Mouse (Mus musculus): ENCODE measurements at regions not wholly inside any gene's neighbourhood (a gene's known extent, or its start where the extent isn't known, plus 50 kb on each side); places are given as distances from the start of the nearest gene placed in this dataset.

GRCm38 (mm10) chr7:134566322-134566721, 104.1 kb upstream of the Dock1 start:
- Histone ChIP-seq H3K27me3 (replicated peaks; ENCODE audit: control insufficient read depth, insufficient read depth, low read length) (no peaks in the 10 kb centered on the region), H3K9ac (ENCODE audit: low read depth, low read length) (no peak overlapping the region), H3K27ac (ENCODE audit: low read length) (no peak overlapping the region), H3K4me3 (ENCODE audit: low read length) (no peak overlapping the region), H3K4me2 (ENCODE audit: low read depth, low read length) (no peak overlapping the region), H3K36me3 (ENCODE audit: control insufficient read depth, insufficient read depth, low read length) (no peaks in the 10 kb centered on the region), H3K4me1 (ENCODE audit: control insufficient read depth, insufficient read depth, low read length) (no peaks in the 10 kb centered on the region), H3K9me3 (ENCODE audit: control insufficient read depth, low read length) (no peaks in the 10 kb centered on the region)
- peak; percentile 55 for ATAC-seq
- WGBS: 70% methylated on average over 5 of the region's 5 CpGs

- H3K36me3 ChIP-seq (ENCODE audit: control insufficient read depth, insufficient read depth, low read length): no peaks in the 10 kb centered on the region
- H3K9me3 ChIP-seq (ENCODE audit: control insufficient read depth, low read length): no peaks in the 10 kb centered on the region
- H3K9ac ChIP-seq (ENCODE audit: low read depth, low read length): no peak overlapping the region
- no peak overlapping the region for H3K4me2 ChIP-seq (ENCODE audit: low read depth, low read length)
- no peak for ATAC-seq
- H3K27me3 ChIP-seq (replicated peaks; ENCODE audit: control insufficient read depth, insufficient read depth, low read length): no peaks in the 10 kb centered on the region
- no peak overlapping the region for H3K27ac ChIP-seq (ENCODE audit: low read length)
- H3K4me3 ChIP-seq (ENCODE audit: low read length): no peak overlapping the region
- no peaks in the 10 kb centered on the region for H3K4me1 ChIP-seq (ENCODE audit: control insufficient read depth, insufficient read depth, low read length)
- WGBS: 69% methylated on average over 3 of the region's 3 CpGs
Observed at GRCm38 (mm10) chr7:134569247-134569646, 101.2 kb upstream of the Dock1 start.

GRCm38 (mm10) chr7:134570176-134570810, 100.2 kb upstream of the Dock1 start:
- no peak for ATAC-seq
- Histone ChIP-seq H3K36me3 (ENCODE audit: control insufficient read depth, insufficient read depth, low read length) (no peaks in the 10 kb centered on the region), H3K4me2 (ENCODE audit: low read depth, low read length) (no peak overlapping the region), H3K27me3 (replicated peaks; ENCODE audit: control insufficient read depth, insufficient read depth, low read length) (no peaks in the 10 kb centered on the region), H3K4me1 (ENCODE audit: control insufficient read depth, insufficient read depth, low read length) (no peaks in the 10 kb centered on the region), H3K4me3 (ENCODE audit: low read length) (no peak overlapping the region), H3K9ac (ENCODE audit: low read depth, low read length) (no peak overlapping the region), H3K27ac (ENCODE audit: low read length) (no peak overlapping the region), H3K9me3 (ENCODE audit: control insufficient read depth, low read length) (no peaks in the 10 kb centered on the region)
- WGBS: 82% methylated on average over 5 of the region's 5 CpGs

DNA sequence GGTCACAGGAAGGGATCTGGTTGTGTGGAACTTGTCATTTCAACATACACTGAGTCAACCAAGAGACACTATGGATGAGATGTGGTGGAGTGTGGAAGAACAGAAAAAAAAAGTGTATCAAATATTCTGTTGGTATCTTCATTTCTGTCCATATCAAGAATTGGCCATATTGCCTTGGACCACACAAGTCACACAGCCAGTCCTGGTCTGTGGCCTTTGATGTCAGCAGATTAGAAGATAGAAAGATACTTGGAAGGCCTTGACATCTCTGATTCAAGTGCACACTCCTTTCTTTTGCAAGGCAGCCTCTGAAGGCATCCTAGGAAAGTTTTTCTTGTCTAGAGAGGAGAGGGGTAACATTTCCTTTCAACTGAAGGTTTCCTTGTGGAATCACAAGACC, 88.7 kb upstream of the Dock1 start:
- Histone ChIP-seq H3K4me2 (ENCODE audit: low read depth, low read length) (no peak overlapping the region), H3K9ac (ENCODE audit: low read depth, low read length) (no peak overlapping the region), H3K9me3 (ENCODE audit: control insufficient read depth, low read length) (no peaks in the 10 kb centered on the region), H3K27ac (ENCODE audit: low read length) (no peak overlapping the region), H3K4me3 (ENCODE audit: low read length) (no peak overlapping the region), H3K4me1 (ENCODE audit: control insufficient read depth, insufficient read depth, low read length) (no peaks in the 10 kb centered on the region), H3K27me3 (replicated peaks; ENCODE audit: control insufficient read depth, insufficient read depth, low read length) (no peaks in the 10 kb centered on the region), H3K36me3 (ENCODE audit: control insufficient read depth, insufficient read depth, low read length) (no peaks in the 10 kb centered on the region)
- ATAC-seq: no peak

DNA sequence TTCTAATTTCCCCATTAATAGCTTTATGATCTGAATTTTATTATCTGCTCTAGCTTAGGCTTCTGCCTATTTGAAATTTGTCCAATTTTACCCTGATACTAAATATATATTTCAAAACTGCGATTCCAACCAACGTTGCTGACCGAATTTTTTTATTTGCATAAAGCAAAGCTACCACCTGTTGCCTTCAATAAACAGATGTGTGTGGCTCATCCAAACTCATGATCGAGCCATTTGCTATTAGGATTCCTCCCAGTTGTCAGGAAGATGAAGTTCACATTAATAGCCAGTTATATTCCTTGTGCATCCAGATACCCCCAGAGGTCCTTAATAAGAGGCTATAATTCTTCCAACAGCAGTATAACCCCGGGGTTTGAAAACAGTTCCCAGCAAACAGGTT, 85.0 kb upstream of the Dock1 start:
- no peak overlapping the region for H3K4me3 ChIP-seq (ENCODE audit: low read length)
- WGBS: 70% methylated on average over 5 of the region's 5 CpGs
- no peak for ATAC-seq

DNA sequence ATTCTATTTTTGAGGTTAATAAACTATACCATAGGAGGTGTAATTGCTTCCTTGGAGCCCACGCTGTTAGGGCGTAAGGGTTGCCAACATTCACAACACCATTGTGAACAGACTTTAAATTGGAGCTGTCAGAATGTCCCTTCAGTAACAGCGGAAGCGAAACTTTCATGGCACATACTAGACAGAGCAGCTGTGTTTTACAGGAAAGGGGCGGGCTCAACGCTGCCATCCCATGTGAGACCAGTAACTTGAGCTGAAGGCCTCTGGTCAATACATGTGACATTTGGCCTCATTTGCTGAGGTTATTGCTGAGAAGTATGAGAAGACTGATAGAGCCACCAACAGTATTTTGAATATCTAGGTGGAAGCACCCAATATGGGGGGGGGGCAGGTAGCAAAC, 83.5 kb upstream of the Dock1 start:
- Histone ChIP-seq H3K36me3 (ENCODE audit: control insufficient read depth, insufficient read depth, low read length) (no peaks in the 10 kb centered on the region), H3K27me3 (replicated peaks; ENCODE audit: control insufficient read depth, insufficient read depth, low read length) (no peaks in the 10 kb centered on the region), H3K4me3 (ENCODE audit: low read length) (no peak overlapping the region), H3K4me2 (ENCODE audit: low read depth, low read length) (no peak overlapping the region), H3K9ac (ENCODE audit: low read depth, low read length) (no peak overlapping the region), H3K9me3 (ENCODE audit: control insufficient read depth, low read length) (no peaks in the 10 kb centered on the region), H3K4me1 (ENCODE audit: control insufficient read depth, insufficient read depth, low read length) (no peaks in the 10 kb centered on the region), H3K27ac (ENCODE audit: low read length) (no peak overlapping the region)
- no peak for ATAC-seq
- 89% methylated on average over 6 of the region's 6 CpGs for WGBS

More for the DNA sequence above, 85.0 kb upstream of the Dock1 start:
- no peak overlapping the region for H3K4me2 ChIP-seq (ENCODE audit: low read depth, low read length)
- H3K27me3 ChIP-seq (replicated peaks; ENCODE audit: control insufficient read depth, insufficient read depth, low read length): no peaks in the 10 kb centered on the region
- H3K9me3 ChIP-seq (ENCODE audit: control insufficient read depth, low read length): no peaks in the 10 kb centered on the region
- no peaks in the 10 kb centered on the region for H3K36me3 ChIP-seq (ENCODE audit: control insufficient read depth, insufficient read depth, low read length)
- H3K4me1 ChIP-seq (ENCODE audit: control insufficient read depth, insufficient read depth, low read length): no peaks in the 10 kb centered on the region
- no peak overlapping the region for H3K9ac ChIP-seq (ENCODE audit: low read depth, low read length)
- no peak overlapping the region for H3K27ac ChIP-seq (ENCODE audit: low read length)

DNA sequence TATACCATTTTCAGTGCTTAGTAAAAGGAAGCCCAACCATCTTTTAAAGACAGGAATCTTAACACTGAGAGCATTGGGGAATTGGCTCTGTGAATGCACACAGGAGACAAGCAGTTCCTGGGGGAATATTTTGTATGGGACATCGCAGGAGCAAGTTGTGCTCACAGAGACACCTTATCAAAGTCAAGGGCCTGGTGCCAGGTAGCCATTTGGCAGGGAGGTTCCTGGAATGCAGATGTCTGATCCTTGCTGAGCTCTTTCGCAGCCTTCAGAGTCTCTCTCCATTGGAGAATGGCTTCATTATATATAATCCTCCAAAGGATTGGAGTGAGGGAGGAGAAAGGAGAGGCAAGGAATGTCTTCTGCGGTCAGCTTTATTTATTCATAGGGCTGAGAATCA, 62.6 kb upstream of the Dock1 start:
- 58% methylated on average over 3 of the region's 3 CpGs for WGBS
- H3K4me3 ChIP-seq (ENCODE audit: low read length): no peak overlapping the region
- H3K27ac ChIP-seq (ENCODE audit: low read length): no peak overlapping the region
- ATAC-seq: no peak
- H3K4me2 ChIP-seq (ENCODE audit: low read depth, low read length): no peak overlapping the region
- no peaks in the 10 kb centered on the region for H3K27me3 ChIP-seq (replicated peaks; ENCODE audit: control insufficient read depth, insufficient read depth, low read length)
- H3K4me1 ChIP-seq (ENCODE audit: control insufficient read depth, insufficient read depth, low read length): 0 out of 2 replicates have a peak, but pooled peaks cover 5% of the 10 kb centered on the region
- H3K9me3 ChIP-seq (ENCODE audit: control insufficient read depth, low read length): no peaks in the 10 kb centered on the region
- no peak overlapping the region for H3K9ac ChIP-seq (ENCODE audit: low read depth, low read length)
- no peaks in the 10 kb centered on the region for H3K36me3 ChIP-seq (ENCODE audit: control insufficient read depth, insufficient read depth, low read length)

GRCm38 (mm10) chr7:134610159-134610558, 60.3 kb upstream of the Dock1 start:
- no peaks in the 10 kb centered on the region for H3K27me3 ChIP-seq (replicated peaks; ENCODE audit: control insufficient read depth, insufficient read depth, low read length)
- 0 out of 2 replicates have a peak, but pooled peaks cover 5% of the 10 kb centered on the region for H3K4me1 ChIP-seq (ENCODE audit: control insufficient read depth, insufficient read depth, low read length)
- no peaks in the 10 kb centered on the region for H3K36me3 ChIP-seq (ENCODE audit: control insufficient read depth, insufficient read depth, low read length)
- no peak overlapping the region for H3K27ac ChIP-seq (ENCODE audit: low read length)
- no peaks in the 10 kb centered on the region for H3K9me3 ChIP-seq (ENCODE audit: control insufficient read depth, low read length)
- no peak for ATAC-seq
- H3K9ac ChIP-seq (ENCODE audit: low read depth, low read length): no peak overlapping the region
- H3K4me2 ChIP-seq (ENCODE audit: low read depth, low read length): no peak overlapping the region
- H3K4me3 ChIP-seq (ENCODE audit: low read length): no peak overlapping the region
- 64% methylated on average over 2 of the region's 2 CpGs for WGBS

DNA sequence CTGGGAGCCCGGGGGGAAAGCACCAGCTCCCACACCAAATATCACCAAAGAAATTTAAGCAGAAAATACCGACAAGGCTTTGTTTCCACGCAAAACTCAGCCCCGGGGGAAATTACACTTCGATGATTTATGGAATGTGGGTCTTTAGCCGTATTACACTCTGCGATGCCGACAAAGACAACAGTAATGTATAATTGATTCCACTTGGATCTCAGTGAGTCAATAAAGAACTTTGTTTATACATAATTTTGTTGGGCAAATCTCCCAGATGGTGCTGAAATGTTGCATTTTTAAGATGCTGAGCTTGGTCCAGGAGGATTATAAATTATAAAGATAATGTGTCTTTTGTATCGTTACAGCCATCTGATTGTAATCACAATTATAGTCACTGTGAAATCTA, 59.1 kb upstream of the Dock1 start:
- no peak overlapping the region for H3K4me2 ChIP-seq (ENCODE audit: low read depth, low read length)
- H3K36me3 ChIP-seq (ENCODE audit: control insufficient read depth, insufficient read depth, low read length): no peaks in the 10 kb centered on the region
- H3K9ac ChIP-seq (ENCODE audit: low read depth, low read length): no peak overlapping the region
- H3K4me3 ChIP-seq (ENCODE audit: low read length): no peak overlapping the region
- ATAC-seq: no peak
- 0 out of 2 replicates have a peak, but pooled peaks cover 5% of the 10 kb centered on the region for H3K4me1 ChIP-seq (ENCODE audit: control insufficient read depth, insufficient read depth, low read length)
- WGBS: 62% methylated on average over 9 of the region's 9 CpGs
- no peaks in the 10 kb centered on the region for H3K9me3 ChIP-seq (ENCODE audit: control insufficient read depth, low read length)
- no peaks in the 10 kb centered on the region for H3K27me3 ChIP-seq (replicated peaks; ENCODE audit: control insufficient read depth, insufficient read depth, low read length)
- H3K27ac ChIP-seq (ENCODE audit: low read length): no peak overlapping the region

DNA sequence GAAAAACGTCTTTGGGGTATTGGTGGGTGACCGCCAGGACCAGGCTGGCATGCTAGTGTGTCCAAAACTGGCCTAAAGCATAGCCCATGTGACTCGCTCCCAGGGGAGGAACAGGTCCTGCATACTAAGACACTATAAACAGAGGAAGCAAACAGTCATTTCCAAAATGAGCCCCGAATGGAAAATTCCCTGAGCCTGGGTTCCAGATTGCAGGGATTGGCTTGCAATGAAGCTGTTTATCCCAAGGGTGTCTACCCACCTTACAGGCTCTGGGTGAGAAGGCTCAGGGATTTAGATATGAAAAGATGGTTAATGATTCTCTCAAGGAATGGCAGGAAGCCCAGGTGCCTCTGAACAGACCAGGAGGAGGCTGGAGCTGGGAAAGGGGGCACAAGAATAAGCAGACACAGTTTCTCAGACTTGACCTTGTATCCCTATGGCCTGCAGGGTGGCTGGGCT, 58.2 kb upstream of the Dock1 start:
- H3K36me3 ChIP-seq (ENCODE audit: control insufficient read depth, insufficient read depth, low read length): no peaks in the 10 kb centered on the region
- H3K9ac ChIP-seq (ENCODE audit: low read depth, low read length): no peak overlapping the region
- H3K27me3 ChIP-seq (replicated peaks; ENCODE audit: control insufficient read depth, insufficient read depth, low read length): no peaks in the 10 kb centered on the region
- H3K4me3 ChIP-seq (ENCODE audit: low read length): no peak overlapping the region
- H3K27ac ChIP-seq (ENCODE audit: low read length): no peak overlapping the region
- no peaks in the 10 kb centered on the region for H3K9me3 ChIP-seq (ENCODE audit: control insufficient read depth, low read length)
- 59% methylated on average over 4 of the region's 4 CpGs for WGBS
- H3K4me2 ChIP-seq (ENCODE audit: low read depth, low read length): no peak overlapping the region
- H3K4me1 ChIP-seq (ENCODE audit: control insufficient read depth, insufficient read depth, low read length): 0 out of 2 replicates have a peak, but pooled peaks cover 5% of the 10 kb centered on the region
- no peak for ATAC-seq

All from intestine, embryonic 16.5 days (tissue).